In genomic region chr9:47314236-47314635, GRCm38 (mm10) we compare ENCODE assay signal across 33 mouse cellular contexts.
"Had no signal": no experiment of that assay in that cellular context is flagged by ENCODE, and none has a peak within 500 bp of the region (broad histone marks: within the 10 kb centered on the region; RNA-seq: fewer than 3 reads in every experiment).

No protein-coding gene starts in this region.

- DNase-seq: heart, postnatal 14 days; heart, postnatal 36 days; heart, postnatal 4 days; kidney, adult 11 months; kidney, adult 18-20 months; kidney, adult 2 months; kidney, adult 8-10 months; kidney, adult 9 months; kidney, postnatal 10 days; kidney, postnatal 14 days; kidney, postnatal 25 days; kidney, postnatal 36 days; kidney, postnatal 4 days; layer of hippocampus, adult 9-11 months; layer of hippocampus, postnatal 36 days had no signal

- H3K27me3 ChIP-seq: hindbrain, embryonic 12.5 days; hindbrain, embryonic 13.5 days; hindbrain, embryonic 15.5 days; intestine, embryonic 15.5 days; kidney, embryonic 15.5 days had no signal

- H3K4me2 ChIP-seq: heart, embryonic 12.5 days; heart, embryonic 13.5 days; heart, embryonic 15.5 days; hindbrain, embryonic 12.5 days; hindbrain, embryonic 13.5 days; hindbrain, embryonic 14.5 days; hindbrain, embryonic 15.5 days; intestine, embryonic 15.5 days; kidney, embryonic 15.5 days had no signal

- H3K4me1 ChIP-seq: heart, embryonic 12.5 days; heart, embryonic 13.5 days; heart, embryonic 15.5 days; hindbrain, embryonic 10.5 days; hindbrain, embryonic 12.5 days; hindbrain, embryonic 13.5 days; hindbrain, embryonic 15.5 days; intestine, embryonic 15.5 days; kidney, embryonic 15.5 days had no signal

- H3K9me3 ChIP-seq: heart, embryonic 13.5 days; heart, embryonic 15.5 days; hindbrain, embryonic 10.5 days; hindbrain, embryonic 12.5 days; hindbrain, embryonic 13.5 days; hindbrain, embryonic 15.5 days; intestine, embryonic 15.5 days; kidney, embryonic 15.5 days had no signal

- H3K36me3 ChIP-seq: heart, embryonic 12.5 days; heart, embryonic 13.5 days; heart, embryonic 15.5 days; hindbrain, embryonic 10.5 days; hindbrain, embryonic 12.5 days; hindbrain, embryonic 13.5 days; hindbrain, embryonic 15.5 days; intestine, embryonic 15.5 days; kidney, embryonic 15.5 days had no signal

- ATAC-seq: hindbrain, embryonic 16.5 days; hindbrain, postnatal 0 days; inflammation-experienced regulatory T-cells, adult 6 months; intestine, embryonic 15.5 days; intestine, embryonic 16.5 days; intestine, postnatal 0 days had no signal

- H3K27ac ChIP-seq: heart, embryonic 13.5 days; heart, embryonic 15.5 days; hindbrain, embryonic 10.5 days; hindbrain, embryonic 12.5 days; hindbrain, embryonic 13.5 days; hindbrain, embryonic 14.5 days; hindbrain, embryonic 15.5 days; hindbrain, postnatal 0 days; intestine, embryonic 15.5 days; kidney, embryonic 15.5 days; kidney, postnatal 0 days; layer of hippocampus, adult 2 months; left cerebral cortex, adult 2 months had no signal

- H3K4me3 ChIP-seq: heart, embryonic 12.5 days; heart, embryonic 13.5 days; heart, embryonic 15.5 days; hindbrain, embryonic 10.5 days; hindbrain, embryonic 12.5 days; hindbrain, embryonic 13.5 days; hindbrain, embryonic 15.5 days; intestine, embryonic 15.5 days; kidney, embryonic 15.5 days; layer of hippocampus, adult 2 months; left cerebral cortex, adult 2 months had no signal

- H3K9ac ChIP-seq: heart, embryonic 12.5 days; heart, embryonic 13.5 days; heart, embryonic 15.5 days; hindbrain, embryonic 12.5 days; hindbrain, embryonic 13.5 days; hindbrain, embryonic 14.5 days; hindbrain, embryonic 15.5 days; intestine, embryonic 15.5 days; kidney, embryonic 15.5 days had no signal
